Mouse (Mus musculus) C2C12 (cell line): Measurements from ENCODE around the gene Slc30a7.

Experiments used
- CEBPB ChIP-seq: IDR thresholded peaks from one replicate; pipeline ENCODE4 v1.6.1; 2011; ENCODE audit warnings: low read depth, mild to moderate bottlenecking, control low read depth, moderate library complexity
- CTCF ChIP-seq: IDR thresholded peaks from one replicate; pipeline ENCODE4 v1.5.1; 2011; ENCODE audit not compliant: control insufficient read depth, insufficient read depth, insufficient read length
- FOSL1 ChIP-seq: IDR thresholded peaks from one replicate; pipeline ENCODE4 v1.8.0; 2011; ENCODE audit warnings: mild to moderate bottlenecking, low read length; ENCODE audit not compliant: poor library complexity, insufficient read depth, severe bottlenecking
- MAX ChIP-seq: IDR thresholded peaks from one replicate; pipeline ENCODE4 v1.6.1; 2011; ENCODE audit warnings: mild to moderate bottlenecking, control low read depth
- MYOG ChIP-seq: IDR thresholded peaks from one replicate; pipeline ENCODE4 v1.6.1; 2011; ENCODE audit not compliant: control insufficient read depth, insufficient read length; ENCODE audit errors: extremely low read depth
- USF1 ChIP-seq: IDR thresholded peaks from one replicate; pipeline ENCODE4 v1.6.1; 2011; ENCODE audit warnings: low read depth, mild to moderate bottlenecking, control low read depth, moderate library complexity

DNA sequence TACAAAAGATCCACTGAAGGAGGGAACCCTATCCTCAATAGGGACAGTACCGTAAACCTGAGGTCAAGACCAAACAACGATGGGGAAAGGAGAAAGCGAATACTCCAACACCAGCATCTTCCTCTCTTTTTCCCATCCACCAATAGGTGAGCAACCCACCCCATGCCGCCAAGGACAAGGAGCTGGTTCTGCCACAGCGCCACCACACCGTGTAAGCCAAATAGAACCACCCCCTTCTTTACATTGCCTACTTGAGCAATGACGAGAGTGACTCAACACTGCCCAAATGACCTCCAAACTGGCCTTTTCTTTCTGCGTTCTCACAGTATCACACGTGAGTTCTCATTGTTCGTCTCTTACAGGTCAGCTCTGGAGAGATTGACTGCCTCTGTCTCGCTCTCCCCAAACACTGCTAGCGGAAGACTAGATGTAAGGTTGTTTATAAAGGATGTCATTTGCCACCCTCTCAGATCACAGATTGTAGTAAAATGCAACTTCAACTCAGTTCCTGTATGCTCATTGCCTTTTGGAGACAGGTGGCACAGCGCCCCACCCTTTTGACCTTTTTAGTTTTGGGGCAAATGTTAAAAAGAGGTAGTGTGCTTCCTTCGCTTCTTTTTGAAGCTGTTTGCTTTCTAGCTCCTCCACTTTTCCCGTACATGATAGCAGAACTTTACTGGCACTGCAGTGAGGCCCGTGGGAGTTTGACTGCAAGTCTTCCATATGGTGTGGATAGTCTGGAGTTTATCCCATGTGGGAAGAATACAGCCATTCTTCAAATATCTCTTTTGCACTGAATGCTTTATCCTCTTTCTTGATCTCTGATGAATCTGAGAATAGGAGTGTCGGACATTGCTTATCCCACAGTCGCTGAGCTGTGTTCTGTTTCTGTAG, 73.7 kb downstream of the Slc30a7 start:
- TF ChIP-seq CTCF (no peak), MAX (no peak), CEBPB (no peak), USF1 (no peak), MYOG (no peak), FOSL1 (no peak)
